Mouse (Mus musculus) frontal cortex, postnatal 14 days (tissue): ENCODE data around the gene Gnl2.

ENCODE experiments used
- DNase-seq, 2 experiments: peaks; one replicate each; pipeline ENCODE4 v3.0.0; 2022; ENCODE audit warnings: low spot score in 2 of 2

Gnl2 gene

DNA sequence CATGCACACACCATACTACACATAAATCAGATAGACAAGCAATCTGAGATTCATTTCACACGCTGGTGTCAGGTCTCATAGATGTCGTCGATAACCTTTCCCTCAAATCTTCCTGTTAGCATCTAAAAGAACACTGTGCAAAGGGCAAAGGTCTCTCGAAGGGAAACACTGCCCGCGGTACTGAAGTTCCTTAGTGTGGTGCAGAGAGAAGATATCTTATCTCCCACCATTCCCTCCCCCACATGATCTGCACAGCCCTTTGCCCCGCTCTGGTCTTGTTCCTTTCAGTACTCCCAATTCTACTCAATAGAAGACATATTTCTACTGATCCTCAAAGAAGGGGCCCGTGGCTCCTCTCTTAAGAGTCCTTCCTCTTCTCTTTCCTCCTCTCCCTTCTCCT is 13.4 kb upstream of the Gnl2 start:
- no peak for DNase-seq

DNA sequence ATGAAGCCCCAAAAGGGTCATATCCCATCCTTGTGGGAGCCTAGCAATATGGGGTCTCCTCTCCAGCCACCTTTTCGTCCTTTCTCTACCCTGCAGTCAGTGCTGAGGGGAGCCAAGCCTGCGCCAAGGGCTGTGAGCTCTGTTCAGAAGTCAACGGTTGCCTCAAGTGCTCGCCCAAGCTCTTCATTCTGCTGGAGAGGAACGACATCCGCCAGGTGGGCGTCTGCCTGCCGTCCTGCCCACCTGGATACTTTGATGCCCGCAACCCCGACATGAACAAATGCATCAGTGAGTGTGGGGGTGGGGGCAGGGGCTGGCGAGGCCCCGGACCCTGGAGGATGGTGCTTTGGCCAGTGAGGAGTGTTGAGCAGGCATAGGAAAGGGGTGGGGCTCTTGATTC is 11.5 kb upstream of the Gnl2 start:
- DNase-seq = no peak

DNA sequence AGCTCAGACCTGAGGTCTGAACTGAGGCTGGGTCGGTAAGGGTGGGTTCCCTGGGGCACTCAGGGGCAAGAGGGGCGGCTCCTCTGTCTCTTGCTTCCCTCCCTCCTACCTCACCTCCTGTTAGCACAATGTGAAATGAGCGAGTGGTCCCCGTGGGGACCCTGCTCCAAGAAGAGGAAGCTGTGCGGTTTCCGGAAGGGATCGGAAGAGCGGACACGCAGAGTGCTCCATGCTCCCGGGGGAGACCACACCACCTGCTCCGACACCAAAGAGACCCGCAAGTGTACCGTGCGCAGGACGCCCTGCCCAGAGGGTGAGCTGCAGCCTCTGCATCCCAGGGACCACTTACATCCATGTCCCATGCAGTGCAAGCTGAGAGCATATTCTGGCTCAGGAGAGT is 8.9 kb upstream of the Gnl2 start:
- no peak for DNase-seq

DNA sequence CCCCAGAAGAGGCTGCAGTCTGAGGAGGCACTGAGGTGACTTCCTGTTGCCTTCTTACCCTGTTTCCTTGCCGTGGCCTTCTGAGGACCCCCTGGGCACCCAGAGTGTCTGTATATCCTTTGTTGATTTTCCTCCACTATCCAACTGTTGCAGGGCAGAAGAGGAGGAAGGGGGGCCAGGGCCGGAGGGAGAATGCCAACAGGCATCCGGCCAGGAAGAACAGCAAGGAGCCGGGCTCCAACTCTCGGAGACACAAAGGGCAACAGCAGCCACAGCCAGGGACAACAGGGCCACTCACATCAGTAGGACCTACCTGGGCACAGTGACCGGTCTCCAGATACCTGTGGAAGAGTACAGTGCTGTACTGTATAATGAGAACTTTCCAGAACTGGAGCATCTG is 8.2 kb upstream of the Gnl2 start:
- DNase-seq = no peak

DNA sequence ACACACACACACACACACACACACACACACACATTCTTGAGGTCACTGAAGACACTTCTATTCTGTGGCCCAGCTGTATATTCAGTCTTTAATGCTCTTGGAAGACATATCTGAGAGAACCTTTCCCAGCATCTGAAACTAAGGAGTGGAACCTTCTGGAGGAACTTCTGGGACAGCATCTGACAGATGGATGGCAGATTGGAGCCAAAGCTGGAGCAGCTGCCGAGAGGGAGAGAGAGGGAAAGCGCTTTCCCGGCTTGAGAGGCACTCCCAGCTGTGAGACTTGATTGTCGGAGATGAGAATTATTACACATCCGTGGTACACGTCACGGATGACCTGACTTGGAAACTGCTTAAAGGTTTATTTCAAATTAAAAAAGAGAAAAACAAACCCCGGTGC is 7.7 kb upstream of the Gnl2 start:
- no peak for DNase-seq

DNA sequence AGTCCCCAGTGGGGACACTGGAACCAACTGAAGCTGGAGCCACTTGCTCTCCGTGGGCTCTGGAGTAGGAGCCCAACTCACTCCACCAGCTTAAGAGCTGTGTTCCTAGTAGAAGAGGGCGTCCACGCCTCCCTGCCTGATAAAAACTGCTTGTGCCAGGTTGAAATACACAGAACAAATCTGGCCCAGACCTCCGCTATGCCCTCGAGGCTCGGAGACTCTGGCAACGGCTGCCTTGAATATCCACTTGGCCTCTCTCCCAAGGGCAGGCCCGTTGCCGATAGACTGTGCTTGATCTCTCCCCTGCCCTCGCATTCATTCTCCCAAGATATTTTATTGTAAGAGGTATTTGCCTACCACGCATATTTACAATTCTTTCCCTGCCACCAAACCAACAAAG is 1.0 kb downstream of the Gnl2 start:
- DNase-seq = no peak

DNA sequence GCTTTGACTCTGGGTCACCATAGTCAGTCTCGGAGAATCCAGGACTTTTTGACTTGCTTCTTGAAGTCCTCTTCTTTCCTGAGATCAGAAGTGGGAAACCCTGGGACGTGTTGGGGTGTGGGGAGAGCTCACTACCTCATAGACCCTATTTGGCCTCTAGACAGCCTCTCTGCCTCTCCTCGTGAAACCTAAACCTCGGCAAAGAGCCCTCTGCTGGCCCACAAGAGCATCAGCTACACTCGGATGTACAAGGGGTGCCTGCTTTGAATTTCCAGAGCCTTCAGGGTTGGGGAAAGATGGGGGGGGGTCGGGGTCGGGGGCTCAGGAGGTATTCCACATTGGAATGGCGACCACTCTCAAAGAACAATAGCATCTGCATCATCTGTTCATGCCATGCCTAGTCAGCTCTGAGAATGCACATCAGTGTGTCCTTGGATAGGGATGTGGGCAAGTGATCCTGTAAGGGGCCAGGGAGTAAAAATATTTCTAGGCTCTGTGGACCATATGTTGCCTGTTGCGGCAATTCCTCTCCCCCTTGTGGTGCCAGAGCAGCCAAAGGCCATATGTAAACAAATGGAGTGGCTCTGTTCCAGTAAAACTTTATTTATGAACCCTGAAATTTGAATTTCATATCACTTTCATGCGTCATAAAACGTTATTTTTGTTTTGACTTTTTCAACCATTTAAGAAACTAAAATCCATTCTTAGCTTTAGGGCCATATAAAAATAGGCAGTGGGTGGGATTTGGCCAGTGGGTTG is 4.6 kb downstream of the Gnl2 start:
- no peak for DNase-seq

DNA sequence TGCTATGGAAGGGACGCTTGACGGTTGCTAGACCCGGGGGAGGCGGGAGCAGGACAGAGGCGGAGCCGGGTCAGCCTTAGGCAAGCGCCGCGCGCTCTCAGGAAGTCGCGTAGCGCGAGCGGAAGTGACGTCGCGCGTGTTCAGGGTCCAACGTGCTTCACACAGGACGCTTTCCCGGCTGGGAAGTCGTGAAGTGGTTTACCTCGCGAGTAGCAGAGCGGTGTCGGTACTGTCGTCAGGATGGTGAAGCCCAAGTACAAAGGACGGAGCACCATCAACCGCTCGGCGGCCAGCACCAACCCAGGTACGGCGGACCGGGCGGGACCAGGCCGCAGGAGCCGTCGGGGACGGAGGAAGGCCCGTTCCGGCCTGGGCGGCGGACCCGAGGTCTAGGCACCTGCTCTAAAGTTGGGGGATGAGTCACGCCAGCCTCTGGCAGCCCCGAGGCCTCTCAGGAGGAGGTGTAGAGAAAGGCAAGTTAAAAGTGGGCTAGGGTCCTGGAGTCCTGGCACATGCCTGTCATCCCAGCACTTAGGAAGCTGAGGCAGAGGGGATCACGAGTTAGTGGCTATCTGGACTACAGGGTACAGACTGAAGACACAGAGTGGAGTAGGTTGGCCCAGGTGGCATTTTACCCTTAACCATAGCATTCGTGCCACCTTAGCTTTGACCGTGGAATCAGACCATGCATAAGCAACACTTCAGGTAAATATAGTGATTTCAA is 13.7 kb downstream of the Gnl2 start:
- peak; percentile 81 to 83 for DNase-seq

DNA sequence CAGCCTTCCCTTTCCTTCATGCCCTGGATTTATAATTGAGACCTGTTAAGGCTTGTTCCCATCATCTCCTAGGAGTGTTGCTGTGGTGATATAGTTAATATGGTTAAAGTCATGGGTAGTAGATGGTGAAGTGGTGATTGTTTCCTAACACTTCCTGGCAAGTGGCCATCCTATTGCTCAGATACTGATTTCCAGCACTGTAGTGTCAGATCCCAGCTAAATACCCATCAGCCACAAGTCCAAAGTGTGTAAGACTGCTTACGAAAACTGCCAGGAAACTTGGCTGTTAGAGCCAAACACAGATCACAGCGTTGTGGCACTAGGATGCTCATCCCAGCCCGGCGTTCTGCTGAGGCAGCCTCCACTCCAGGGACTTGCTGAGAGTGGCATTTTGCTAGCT is 18.0 kb downstream of the Gnl2 start:
- DNase-seq = no peak

DNA sequence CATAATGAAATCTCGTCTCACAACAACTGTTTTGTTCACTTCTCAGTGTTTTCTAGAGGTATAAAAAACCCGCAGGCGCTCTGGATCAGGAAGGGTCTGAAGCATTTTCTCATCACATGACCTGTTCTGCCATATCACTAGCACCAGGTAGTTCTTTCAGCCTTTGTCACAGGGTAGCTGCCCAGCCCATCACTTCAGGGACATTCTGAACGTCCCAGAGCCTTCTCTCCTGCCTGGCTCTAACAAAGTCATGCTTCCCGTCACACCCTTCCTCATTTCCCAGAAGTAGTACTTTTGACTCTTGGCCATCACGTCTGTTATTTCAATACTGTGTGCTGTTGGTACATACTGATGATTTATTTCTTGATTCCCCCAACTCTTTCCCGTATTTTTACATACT is 28.1 kb downstream of the Gnl2 start:
- no peak for DNase-seq

DNA sequence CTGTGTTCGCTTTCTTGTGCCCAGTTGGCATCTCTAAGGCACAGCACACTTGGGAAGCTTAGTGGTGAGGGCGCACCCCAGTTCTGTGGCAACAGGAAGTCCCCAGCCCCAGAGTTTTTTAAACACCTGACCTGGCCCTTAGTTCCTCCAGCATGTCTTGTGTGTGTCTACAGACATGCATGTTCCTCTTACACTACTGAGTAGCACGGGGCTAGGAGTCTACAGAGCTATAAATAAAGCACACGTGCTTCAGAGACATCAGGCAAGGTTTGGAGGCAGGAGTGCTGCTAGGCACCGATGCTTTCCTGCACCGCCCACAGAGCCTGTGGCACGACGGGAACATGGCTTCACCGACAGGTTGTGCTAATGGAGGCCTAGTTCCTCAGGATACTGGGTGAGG is 39.0 kb downstream of the Gnl2 start:
- no peak for DNase-seq

DNA sequence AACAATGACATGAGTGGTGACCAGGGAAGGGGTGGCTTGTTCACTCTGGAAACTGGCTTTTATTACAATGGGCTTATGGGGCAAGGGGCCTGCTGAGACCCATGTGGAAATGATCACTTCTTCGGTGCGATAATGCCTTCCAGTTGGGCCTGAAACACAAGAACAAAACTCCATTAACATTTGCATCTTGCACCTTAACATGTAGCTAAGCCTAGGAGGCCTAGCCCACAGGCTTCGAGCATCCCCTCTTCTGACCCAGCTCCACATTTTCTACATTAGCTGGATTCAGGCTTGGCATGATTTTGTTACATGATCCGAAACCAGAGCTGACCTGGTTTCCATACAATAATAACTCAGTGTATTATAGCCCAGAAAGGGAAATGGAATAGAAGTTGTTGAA is 40.1 kb downstream of the Gnl2 start:
- no peak for DNase-seq

DNA sequence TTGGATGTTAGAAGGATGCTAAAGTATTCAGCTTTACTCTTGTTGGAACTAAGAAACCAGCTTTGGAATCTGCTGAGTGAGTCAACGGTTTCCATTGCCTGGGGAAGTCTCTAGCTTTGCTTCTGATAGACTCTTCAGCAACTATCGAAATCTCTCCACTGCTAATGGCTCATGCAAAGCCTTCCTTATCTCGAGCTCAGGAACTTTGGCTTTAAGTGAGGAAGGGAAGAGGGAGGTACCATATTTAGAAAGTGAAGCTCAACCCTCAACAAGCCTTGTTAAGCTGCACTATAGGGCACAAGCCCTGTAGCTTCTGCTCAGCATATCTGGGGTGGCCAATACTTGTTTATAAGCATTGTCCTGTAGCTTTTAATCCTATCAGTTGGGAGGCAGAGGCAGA is 40.9 kb downstream of the Gnl2 start:
- no peak for DNase-seq

DNA sequence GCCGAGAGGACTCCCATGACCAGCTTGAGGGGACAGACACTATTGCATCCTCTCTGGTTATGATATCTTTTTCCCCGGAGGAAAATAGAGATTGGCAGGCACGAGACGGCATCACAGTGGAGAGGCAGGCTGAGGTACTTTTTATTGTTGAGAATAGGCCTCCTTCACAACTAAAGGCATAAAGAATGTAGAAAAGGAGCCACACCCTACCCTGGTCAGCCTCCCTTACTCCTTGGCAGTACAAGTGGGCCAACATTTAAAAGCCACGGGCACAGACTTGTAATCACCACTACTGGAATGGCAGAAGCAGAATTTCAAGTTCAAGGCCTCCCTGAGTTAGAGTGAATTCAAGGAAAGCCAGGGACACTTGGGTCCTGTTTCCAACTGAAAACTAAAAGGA is 41.6 kb downstream of the Gnl2 start:
- no peak for DNase-seq

DNA sequence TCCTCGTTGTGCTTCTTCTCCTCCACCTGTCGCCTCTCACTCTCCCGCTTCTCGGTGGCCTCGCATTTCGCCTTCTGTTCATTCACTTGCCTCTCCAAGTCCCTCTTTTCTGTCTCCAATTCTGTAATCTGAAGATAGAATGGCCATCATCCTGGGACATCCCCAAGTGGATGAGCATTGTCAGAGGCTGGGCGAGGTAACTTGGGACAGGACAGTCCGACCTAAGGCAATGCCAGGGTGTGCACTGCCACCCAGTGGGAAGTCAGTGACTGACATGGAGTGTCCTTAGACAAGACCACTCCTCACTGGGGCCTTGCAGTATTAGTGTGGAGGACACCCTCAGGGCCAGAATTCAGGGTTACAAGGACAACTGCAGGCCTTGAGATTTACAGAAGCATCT is 42.6 kb downstream of the Gnl2 start:
- DNase-seq = peak in 1 of 2 experiments; percentile 52

DNA sequence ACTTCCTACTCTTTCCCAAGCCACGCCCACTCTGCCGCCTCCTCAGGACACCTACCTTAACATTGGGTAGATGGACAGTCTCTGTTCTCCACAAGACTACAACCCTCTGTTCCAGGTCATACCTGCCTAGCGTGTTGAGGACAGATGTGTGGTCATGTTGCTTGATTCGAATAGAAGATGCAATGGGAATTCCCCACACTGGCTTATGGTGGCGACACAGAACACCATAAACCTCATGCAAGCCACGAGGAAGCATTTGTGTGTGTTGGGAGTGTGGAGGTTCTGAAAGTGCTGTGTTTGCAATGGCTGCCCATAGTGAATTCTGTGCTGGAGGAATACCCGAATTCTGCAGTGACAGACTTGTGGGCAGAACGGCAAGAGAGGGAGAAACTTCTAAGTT is 47.4 kb downstream of the Gnl2 start:
- no peak for DNase-seq

DNA sequence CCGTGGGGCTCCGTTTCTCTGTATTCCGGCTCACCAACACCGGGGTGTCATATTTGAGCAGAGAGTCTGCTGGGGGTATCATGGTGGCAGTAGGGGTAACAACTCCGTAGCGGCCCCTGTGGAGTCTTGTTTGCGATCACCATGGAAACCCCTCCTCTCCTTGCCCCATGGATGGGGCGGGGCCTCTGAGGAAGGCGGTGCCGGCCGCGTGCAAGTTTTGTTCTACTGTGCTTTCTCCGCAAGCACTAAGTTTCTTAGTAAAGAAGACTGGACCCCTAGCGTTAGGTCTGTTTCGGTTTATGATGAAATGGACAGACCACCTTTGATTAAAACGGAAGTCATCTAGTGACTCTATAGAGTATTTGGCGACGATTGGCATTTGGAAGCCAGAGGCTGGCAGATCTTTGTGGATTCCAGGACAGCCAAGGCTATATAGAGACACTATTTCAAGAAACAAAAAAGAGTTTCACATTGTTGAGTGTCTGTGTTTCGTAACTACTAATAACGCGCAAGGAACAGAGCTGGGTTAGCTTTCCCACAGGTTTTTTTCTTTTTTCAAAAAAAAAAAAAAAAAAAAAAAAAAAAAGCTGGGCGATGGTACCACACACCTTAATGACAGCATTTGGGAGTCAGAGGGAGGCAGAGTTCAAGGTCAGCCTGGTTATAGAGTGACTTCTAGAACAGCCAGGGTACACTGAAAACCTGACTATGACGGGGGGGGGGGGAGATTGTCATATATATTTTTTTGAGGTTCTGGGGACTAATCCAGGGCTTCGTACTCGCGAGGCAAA is 49.3 kb downstream of the Gnl2 start, which contains the start of gene Dnali1:
Gene Dnali1 (minus strand): TSS at position 187 of the 791 bp plus-strand sequence.
- peak in 1 of 2 experiments; percentile 34 for DNase-seq

DNA sequence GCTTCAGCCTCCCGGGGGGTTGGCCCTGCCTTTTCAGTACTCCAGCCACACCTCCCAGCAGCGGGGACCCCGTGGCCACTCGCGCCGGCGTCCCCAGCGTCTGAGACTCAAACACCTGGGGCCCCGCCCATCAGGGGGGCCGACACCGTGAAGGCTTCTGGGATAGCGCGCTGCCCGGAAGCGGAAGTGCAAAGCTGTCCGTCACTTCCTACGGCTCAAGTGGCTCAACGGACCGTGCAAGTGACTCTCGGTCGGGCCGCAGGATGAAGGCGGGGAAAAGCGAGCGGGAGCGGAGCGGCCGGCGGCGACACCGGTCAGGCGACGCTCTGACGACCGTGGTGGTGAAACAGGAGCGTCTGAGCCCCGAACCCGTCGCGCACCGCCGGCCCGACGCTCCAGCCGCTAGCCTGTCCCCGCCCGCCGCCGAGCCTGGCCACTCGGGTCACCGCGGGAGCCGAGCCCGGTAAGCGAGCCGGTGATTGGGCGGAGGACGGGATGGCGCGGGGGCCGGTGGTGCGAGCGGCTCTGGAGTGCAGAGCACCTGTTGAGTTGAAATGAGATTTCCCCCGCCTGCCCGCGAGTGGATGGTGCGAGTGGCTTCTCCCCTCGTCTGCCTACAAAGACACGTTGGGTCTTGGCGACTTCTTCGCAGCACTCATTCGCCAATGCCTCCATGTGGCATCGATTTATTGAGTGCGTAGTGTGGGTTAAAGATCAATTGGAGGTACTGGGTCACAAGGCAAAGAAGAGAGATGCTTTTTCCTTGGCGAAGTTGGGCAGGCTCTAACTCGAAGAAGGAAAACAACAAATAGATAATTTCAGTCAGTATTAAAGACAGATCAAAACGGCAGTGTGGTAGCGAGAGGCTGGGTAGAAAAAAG is 50.3 kb downstream of the Gnl2 start, which contains the start of gene Snip1:
Gene Snip1 (plus strand): TSS at position 183 of the 881 bp plus-strand sequence.
- DNase-seq = peak; percentile 86 to 90

DNA sequence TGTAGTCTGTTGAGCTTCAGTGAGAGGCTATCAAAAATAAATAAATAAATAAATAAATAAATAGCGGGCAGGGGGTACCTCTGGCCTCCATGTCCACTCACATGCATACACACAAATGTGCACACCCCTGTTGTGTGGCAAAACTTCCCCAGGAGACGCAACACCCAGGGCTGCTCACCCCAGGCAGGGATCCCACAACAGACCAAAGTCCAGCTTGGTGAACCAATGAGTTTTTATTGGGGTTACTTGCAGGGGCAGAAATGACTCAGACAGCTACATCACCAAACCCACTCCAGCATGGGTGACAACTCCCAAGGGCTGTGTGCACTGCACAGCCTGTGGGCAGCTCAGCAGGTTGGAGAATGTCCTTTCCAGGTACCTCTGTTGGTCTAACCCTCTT is 61.3 kb downstream of the Gnl2 start:
- no peak for DNase-seq

DNA sequence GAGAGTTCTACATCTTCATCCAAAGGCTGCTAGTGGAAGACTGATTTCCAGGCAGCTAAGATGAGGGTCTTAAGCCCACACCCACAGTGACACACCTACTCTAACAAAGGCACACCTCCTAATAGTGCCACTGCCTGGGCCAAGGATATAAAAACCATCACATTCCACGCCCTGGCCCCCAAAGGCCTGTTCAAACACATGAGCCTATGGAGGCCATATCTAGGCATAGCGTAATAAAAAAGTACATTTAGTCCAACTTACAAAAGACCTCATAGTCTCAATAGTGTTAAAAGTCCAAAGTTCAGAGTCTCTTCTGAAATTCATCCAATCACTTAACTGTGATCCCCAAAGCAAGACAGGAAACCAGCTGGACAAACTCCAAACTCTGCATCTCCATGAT is 62.3 kb downstream of the Gnl2 start:
- DNase-seq = no peak
